Mouse (Mus musculus) hindbrain, embryonic 16.5 days (tissue): Measurements from ENCODE around the gene Lyrm7. TPM values are rescaled to one million over a fixed set of nuclear protein-coding genes. Genes with fewer than 3 reads are reported as not detected.
A peak's percentile ranks its signal among the peaks of the same experiment; 100 is the strongest.

Experiments used
- ATAC-seq: fragments of 200-750 bp; cut with Nextera tagmentation; 2 replicates; pipeline ENCODE4 v1.8.0; 2017; ENCODE audit warnings: moderate TSS enrichment, moderate library complexity
- H3K27ac ChIP-seq: fragments of 300-500 bp; sonication (generic); 2 replicates; pipeline ENCODE4 v1.5.1; 2014; ENCODE audit warnings: low read depth, mild to moderate bottlenecking, control low read depth, low read length, moderate library complexity
- H3K27me3 ChIP-seq: fragments of 300-500 bp; sonication (generic); replicated peaks from 2 replicates; pipeline ENCODE4 v1.6.1; 2014; ENCODE audit warnings: low read length; ENCODE audit not compliant: control insufficient read depth, insufficient read depth
- H3K36me3 ChIP-seq: fragments of 300-500 bp; sonication (generic); 2 replicates; pipeline ENCODE4 v1.6.1; 2014; ENCODE audit warnings: mild to moderate bottlenecking, low read length, moderate library complexity, mixed read lengths; ENCODE audit not compliant: control insufficient read depth, insufficient read depth
- H3K4me1 ChIP-seq: fragments of 300-500 bp; sonication (generic); 2 replicates; pipeline ENCODE4 v1.6.1; 2014; ENCODE audit warnings: low read depth, low read length; ENCODE audit not compliant: control insufficient read depth, insufficient read depth
- H3K4me2 ChIP-seq: fragments of 300-500 bp; sonication (generic); 2 replicates; pipeline ENCODE4 v1.6.1; 2014; ENCODE audit warnings: mild to moderate bottlenecking, low read length, control low read depth, moderate library complexity
- H3K4me3 ChIP-seq: fragments of 300-500 bp; sonication (generic); 2 replicates; pipeline ENCODE4 v1.5.1; 2014; ENCODE audit warnings: mild to moderate bottlenecking, low read length, control low read depth, moderate library complexity
- H3K9ac ChIP-seq: fragments of 300-500 bp; sonication (generic); 2 replicates; pipeline ENCODE4 v1.6.1; 2014; ENCODE audit warnings: low read depth, mild to moderate bottlenecking, control low read depth, low read length, moderate library complexity
- H3K9me3 ChIP-seq: fragments of 300-500 bp; sonication (generic); 2 replicates; pipeline ENCODE4 v1.6.1; 2014; ENCODE audit warnings: mild to moderate bottlenecking, low read length, moderate library complexity; ENCODE audit not compliant: control insufficient read depth
- WGBS: fragments of 180-500 bp; shearing (Covaris S2); extraction: QIAGEN DNeasy Blood & Tissue Kit; methylation state at CpG from one replicate; pipeline ENCODE4 v1.1.7; 2014; 5-methylcytosine and 5-hydroxymethylcytosine counted together
- polyA plus RNA-seq: library from polyadenylated mRNA; unstranded; fragments of >200 nt; fragmentation: Nextera tagmentation; extraction: Ambion mirVana; gene quantifications from 2 replicates; pipeline ENCODE4 v1.2.1, GENCODE M21; 2015

The Lyrm7 gene
- polyA plus RNA-seq, 1 experiment from 2014 or later, result 10.6 TPM

DNA sequence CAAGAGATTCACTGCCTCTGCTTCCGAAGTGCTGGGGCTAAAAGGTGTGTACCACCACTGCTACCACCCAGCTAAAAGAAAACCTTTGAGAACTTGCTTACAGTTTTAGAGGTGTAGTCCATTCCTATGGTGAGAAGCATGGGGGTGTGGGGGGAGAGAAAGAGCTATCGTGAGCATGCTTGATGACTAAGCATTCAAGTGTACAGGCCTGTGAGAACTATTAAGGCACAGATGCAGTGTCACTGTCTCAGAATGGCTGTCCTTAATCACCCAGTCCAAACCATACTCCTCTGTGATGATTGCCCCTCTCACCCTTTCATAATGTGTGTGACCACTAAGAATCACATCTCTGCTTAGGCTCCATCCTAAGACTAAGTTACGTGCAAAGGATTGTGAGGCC lies 8.6 kb upstream of the Lyrm7 start:
- peaks cover 23% of the 10 kb centered on the region for H3K4me1 ChIP-seq
- no peak for ATAC-seq
- H3K9ac ChIP-seq, result no peak overlapping the region
- H3K4me2 ChIP-seq, result no peak overlapping the region
- peaks cover 19% of the 10 kb centered on the region for H3K36me3 ChIP-seq
- H3K27ac ChIP-seq, result no peak overlapping the region
- WGBS, result 69% methylated on average over 3 of the region's 3 CpGs
- H3K9me3 ChIP-seq, result no peaks in the 10 kb centered on the region
- H3K27me3 ChIP-seq, result no peaks in the 10 kb centered on the region
- no peak overlapping the region for H3K4me3 ChIP-seq

DNA sequence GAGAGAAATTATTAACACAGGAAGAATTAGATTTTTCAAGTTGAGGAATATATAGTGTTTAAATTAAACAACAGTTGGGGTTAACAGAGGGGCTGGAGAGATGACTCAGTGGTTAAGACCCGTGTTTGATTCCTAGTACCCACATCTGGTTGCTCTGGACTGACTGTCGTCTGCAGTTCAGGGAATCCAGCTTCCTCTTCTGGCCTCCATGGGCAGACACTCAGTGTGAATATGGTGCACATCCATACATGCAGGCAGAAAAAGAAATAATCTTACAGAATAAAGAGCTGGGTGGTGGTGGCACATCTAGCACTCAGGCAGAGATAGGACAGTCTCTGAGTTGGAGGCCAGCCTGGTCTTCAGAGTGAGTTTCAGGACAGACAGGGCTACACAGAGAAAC lies 7.7 kb upstream of the Lyrm7 start:
- 80% methylated on average over 2 of the region's 2 CpGs for WGBS
- H3K4me1 ChIP-seq, result peaks cover 23% of the 10 kb centered on the region
- no peak for ATAC-seq

DNA sequence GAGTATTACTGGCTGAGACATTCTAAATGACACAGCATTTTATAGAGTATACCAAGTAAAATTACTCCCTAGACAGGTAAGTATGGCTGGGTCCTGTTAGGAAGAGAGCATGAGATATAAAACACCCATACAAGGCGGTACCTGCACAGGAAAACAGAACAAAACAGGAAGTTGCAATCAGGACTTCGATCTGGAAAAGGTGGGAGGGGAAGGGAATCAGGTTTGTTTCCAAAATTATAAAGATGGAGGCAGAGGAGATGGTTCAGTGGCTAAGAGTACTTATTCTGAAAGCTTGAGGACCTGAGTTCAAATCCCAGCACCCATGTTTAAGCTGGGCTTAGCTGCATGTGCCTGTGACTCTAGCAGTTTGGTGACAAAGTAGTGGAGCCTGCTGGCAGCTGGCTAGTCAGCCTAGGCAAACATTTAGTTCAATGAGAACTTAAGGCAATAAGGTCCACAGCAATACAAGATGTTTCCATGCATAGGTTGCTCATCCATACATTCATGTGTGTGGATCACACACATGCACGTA lies 7.3 kb upstream of the Lyrm7 start:
- Histone ChIP-seq H3K9me3 (no peaks in the 10 kb centered on the region), H3K9ac (no peak overlapping the region; the same call in 1 of the 2 replicates), H3K27ac (no peak overlapping the region), H3K4me3 (peak overlapping the region; percentile 93), H3K4me1 (peaks cover 23% of the 10 kb centered on the region), H3K27me3 (no peaks in the 10 kb centered on the region), H3K4me2 (peak overlapping the region; percentile 69), H3K36me3 (peaks cover 14% of the 10 kb centered on the region)
- ATAC-seq, result no peak
- WGBS, result 90% methylated on average over 3 of the region's 3 CpGs

More for the DNA sequence above, 7.7 kb upstream of the Lyrm7 start:
- no peak overlapping the region for H3K27ac ChIP-seq
- H3K4me3 ChIP-seq, result no peak overlapping the region
- no peaks in the 10 kb centered on the region for H3K9me3 ChIP-seq
- H3K4me2 ChIP-seq, result no peak overlapping the region; the same call in none of the 2 replicates
- no peak overlapping the region; the same call in 1 of the 2 replicates for H3K9ac ChIP-seq
- peaks cover 15% of the 10 kb centered on the region for H3K36me3 ChIP-seq
- no peaks in the 10 kb centered on the region for H3K27me3 ChIP-seq

GRCm38 (mm10) chr11:54867049-54867385 lies 6.3 kb upstream of the Lyrm7 start:
- peak overlapping the region; percentile 93 for H3K4me3 ChIP-seq
- peaks cover 23% of the 10 kb centered on the region for H3K4me1 ChIP-seq
- peak overlapping the region; percentile 69 for H3K4me2 ChIP-seq
- WGBS, result 2% methylated on average over 5 of the region's 5 CpGs
- no peaks in the 10 kb centered on the region for H3K27me3 ChIP-seq
- H3K9ac ChIP-seq, result peak overlapping the region; percentile 98
- ATAC-seq, result 0 out of 2 replicates have a peak, but pooled peaks have one; percentile 21
- H3K36me3 ChIP-seq, result peaks cover 12% of the 10 kb centered on the region
- H3K27ac ChIP-seq, result peak overlapping the region; percentile 92
- H3K9me3 ChIP-seq, result no peaks in the 10 kb centered on the region

DNA sequence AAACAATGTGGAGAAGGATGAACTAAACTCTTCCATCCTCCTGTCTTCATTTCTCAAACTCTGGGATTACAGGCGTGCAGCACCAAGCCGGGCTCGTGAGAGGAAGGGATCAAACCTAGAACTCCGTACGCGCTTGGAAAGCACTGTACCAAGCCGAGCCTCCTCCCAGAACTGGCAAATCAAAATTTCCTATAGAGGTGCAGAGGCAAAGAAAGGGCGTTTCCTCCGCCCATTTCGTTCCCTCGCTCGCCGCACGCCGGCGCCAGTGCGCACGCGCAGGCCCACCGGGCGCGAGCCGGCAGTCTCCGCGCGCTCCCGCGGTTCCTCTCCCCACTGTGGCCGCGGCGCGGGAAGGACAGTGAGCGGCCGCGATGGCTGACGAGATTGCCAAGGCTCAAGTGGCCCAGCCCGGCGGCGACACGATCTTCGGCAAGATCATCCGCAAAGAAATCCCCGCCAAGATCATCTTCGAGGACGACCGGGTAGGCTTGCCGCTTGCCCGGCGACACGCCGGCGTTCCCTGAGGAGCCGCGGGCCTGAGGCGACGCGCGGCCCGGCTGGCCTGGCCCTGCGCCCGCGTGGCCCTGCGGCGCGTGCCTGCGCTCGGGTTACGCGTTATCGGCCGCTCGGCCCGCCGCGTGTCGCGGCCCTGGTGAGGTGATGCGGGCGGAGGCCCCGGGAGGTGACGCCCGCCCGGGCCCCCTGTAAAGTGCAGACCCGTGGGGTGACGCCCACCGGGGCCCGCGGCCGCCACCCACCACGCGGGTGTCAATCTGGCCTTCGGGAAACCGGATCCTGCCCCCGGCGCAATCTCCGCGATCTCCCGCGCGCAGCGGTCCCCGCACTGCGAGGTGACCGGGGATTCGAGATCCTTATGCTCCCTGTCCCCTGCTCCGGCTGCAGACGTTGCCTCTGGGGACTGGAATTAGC lies 5.7 kb upstream of the Lyrm7 start, which contains the start of gene Hint1:
TSS of gene Hint1 (plus strand) at position 265 of the 930 bp plus-strand sequence.
- Histone ChIP-seq H3K4me3 (peak within 1 kb of the TSS; percentile 93), H3K27ac (peak within 1 kb of the TSS; percentile 92), H3K9ac (peak within 1 kb of the TSS; percentile 98), H3K4me1 (peaks cover 23% of the 10 kb centered on the region), H3K9me3 (no peaks in the 10 kb centered on the region), H3K36me3 (peaks cover 6% of the 10 kb centered on the region), H3K27me3 (no peaks in the 10 kb centered on the region), H3K4me2 (peak within 1 kb of the TSS; percentile 69)
- peak; percentile 85 for ATAC-seq
- under 1% methylated on average over 84 of the region's 107 CpGs for WGBS

- H3K27ac ChIP-seq, result peak overlapping the region; percentile 92
- H3K4me2 ChIP-seq, result peak overlapping the region; percentile 69
- ATAC-seq, result no peak
- peaks cover 2% of the 10 kb centered on the region; the same call in 1 of the 2 replicates for H3K36me3 ChIP-seq
- H3K9ac ChIP-seq, result peak overlapping the region; percentile 98; the same call in 1 of the 2 replicates
- WGBS, result 77% methylated on average over 6 of the region's 6 CpGs
- no peaks in the 10 kb centered on the region for H3K9me3 ChIP-seq
- H3K4me1 ChIP-seq, result peaks cover 23% of the 10 kb centered on the region
- H3K27me3 ChIP-seq, result no peaks in the 10 kb centered on the region
- H3K4me3 ChIP-seq, result peak overlapping the region; percentile 93
Measured at GRCm38 (mm10) chr11:54865330-54866085, 4.8 kb upstream of the Lyrm7 start.

DNA sequence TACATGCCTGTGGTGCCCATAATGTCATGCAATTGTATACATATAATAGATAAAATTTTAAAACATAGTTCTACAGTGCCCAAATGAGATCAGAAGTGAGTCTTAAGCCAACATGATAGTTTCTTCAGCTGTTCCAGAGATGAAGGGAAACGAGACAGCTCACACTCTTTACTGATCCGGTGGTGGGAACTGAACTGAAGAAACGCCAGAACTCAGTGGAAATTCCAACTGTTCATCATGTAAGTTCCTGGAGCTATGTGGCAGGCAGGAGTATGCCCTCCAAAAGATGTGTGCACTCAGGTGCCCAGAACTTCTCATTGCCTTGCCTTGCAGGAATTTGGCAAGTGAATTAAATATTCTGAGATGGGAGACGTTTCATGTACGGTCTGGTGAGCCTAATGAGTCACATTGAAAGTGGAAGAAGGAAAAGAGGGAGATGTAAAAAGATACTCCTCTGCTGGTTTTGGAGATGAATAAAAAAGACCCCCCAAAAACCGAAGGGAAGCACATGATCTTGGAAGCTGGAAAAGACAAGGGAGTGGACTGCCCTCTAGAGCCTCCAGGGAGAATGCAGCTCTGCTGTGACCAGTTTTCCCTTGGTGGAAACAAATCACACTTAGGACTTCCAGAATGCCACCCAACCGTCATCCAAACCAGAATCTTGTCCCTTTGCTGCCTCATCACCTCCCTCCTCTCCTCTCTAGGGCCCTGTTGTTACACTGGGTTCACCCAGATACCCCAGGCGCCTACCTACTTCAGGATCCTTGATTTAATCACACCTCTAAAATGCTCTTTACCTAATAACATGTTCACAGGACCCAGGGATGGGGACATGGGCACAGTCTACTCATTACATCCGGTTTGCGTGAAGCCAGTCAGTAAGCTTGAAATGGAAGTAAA lies 2.2 kb upstream of the Lyrm7 start:
- no peak for ATAC-seq
- 38% methylated on average over 10 of the region's 10 CpGs for WGBS
- peaks cover 12% of the 10 kb centered on the region for H3K4me1 ChIP-seq
- H3K9me3 ChIP-seq, result no peaks in the 10 kb centered on the region
- H3K9ac ChIP-seq, result no peak overlapping the region
- 0 out of 2 replicates have a peak overlapping the region, but pooled peaks have one; percentile 6 for H3K4me2 ChIP-seq
- H3K4me3 ChIP-seq, result no peak overlapping the region
- no peak overlapping the region for H3K27ac ChIP-seq
- no peaks in the 10 kb centered on the region for H3K27me3 ChIP-seq
- no peaks in the 10 kb centered on the region for H3K36me3 ChIP-seq
